Mouse (Mus musculus) embryonic facial prominence, embryonic 14.5 days (tissue): ENCODE results near the gene Notch2. TPM values are rescaled to one million over a fixed set of nuclear protein-coding genes. Genes with fewer than 3 reads are reported as not detected.

Experiments
- ATAC-seq: fragments of 200-750 bp; cut with Nextera tagmentation; 2 replicates; pipeline ENCODE4 v1.8.0; 2017; ENCODE audit warnings: low read depth, moderate number of reproducible peaks, moderate TSS enrichment
- DNase-seq: peaks from one replicate; pipeline ENCODE4 v3.0.0-alpha.2; 2015; ENCODE audit warnings: low spot score
- H3K27ac ChIP-seq: fragments of 300-500 bp; sonication (generic); replicated peaks from 2 replicates; pipeline ENCODE4 v1.5.1; 2014; ENCODE audit warnings: low read depth, mild to moderate bottlenecking, low read length, moderate library complexity
- H3K27me3 ChIP-seq: fragments of 300-500 bp; sonication (generic); replicated peaks from 2 replicates; pipeline ENCODE4 v1.6.1; 2014; ENCODE audit warnings: low read length; ENCODE audit not compliant: control insufficient read depth, insufficient read depth
- H3K36me3 ChIP-seq: fragments of 300-500 bp; sonication (generic); 2 replicates; pipeline ENCODE4 v1.6.1; 2014; ENCODE audit warnings: low read length, mixed read lengths; ENCODE audit not compliant: control insufficient read depth, insufficient read depth
- H3K4me1 ChIP-seq: fragments of 300-500 bp; sonication (generic); 2 replicates; pipeline ENCODE4 v1.6.1; 2014; ENCODE audit warnings: antibody characterized with exemption, low read length; ENCODE audit not compliant: control insufficient read depth, insufficient read depth
- H3K4me2 ChIP-seq: fragments of 300-500 bp; sonication (generic); 2 replicates; pipeline ENCODE4 v1.6.1; 2014; ENCODE audit warnings: low read depth, mild to moderate bottlenecking, low read length, moderate library complexity, mixed read lengths
- H3K4me3 ChIP-seq: fragments of 300-500 bp; sonication (generic); 2 replicates; pipeline ENCODE4 v1.5.1; 2014; ENCODE audit warnings: low read depth, mild to moderate bottlenecking, low read length
- H3K9ac ChIP-seq: fragments of 300-500 bp; sonication (generic); 2 replicates; pipeline ENCODE4 v1.6.1; 2014; ENCODE audit warnings: low read depth, mild to moderate bottlenecking, low read length, moderate library complexity, mixed read lengths
- H3K9me3 ChIP-seq: fragments of 300-500 bp; sonication (generic); 2 replicates; pipeline ENCODE4 v1.6.1; 2016; ENCODE audit warnings: low read length; ENCODE audit not compliant: control insufficient read depth
- WGBS: fragments of 180-500 bp; shearing (Covaris S2); extraction: QIAGEN DNeasy Blood & Tissue Kit; methylation state at CpG from one replicate; pipeline ENCODE4 v1.1.7; 2014; 5-methylcytosine and 5-hydroxymethylcytosine counted together
- polyA plus RNA-seq: library from polyadenylated mRNA; unstranded; fragments of >200 nt; fragmentation: Nextera tagmentation; extraction: Ambion mirVana; gene quantifications from 2 replicates; pipeline ENCODE4 v1.2.1, GENCODE M21; 2014

Gene Notch2
- polyA plus RNA-seq, 1 experiment from 2014 or later = 35.6 TPM

GRCm38 (mm10) chr3:97973306-97973705, 40.0 kb upstream of the Notch2 start:
- H3K4me2 ChIP-seq = no peak overlapping the region
- 18% methylated on average over 2 of the region's 2 CpGs for WGBS
- no peaks in the 10 kb centered on the region for H3K36me3 ChIP-seq
- no peaks in the 10 kb centered on the region for H3K9me3 ChIP-seq
- no peak overlapping the region for H3K27ac ChIP-seq
- H3K27me3 ChIP-seq = no peaks in the 10 kb centered on the region
- no peak overlapping the region for H3K9ac ChIP-seq
- DNase-seq = peak; percentile 53
- H3K4me3 ChIP-seq = no peak overlapping the region
- H3K4me1 ChIP-seq = peaks cover 9% of the 10 kb centered on the region; the same call in 1 of the 2 replicates
- ATAC-seq = 0 out of 2 replicates have a peak, but pooled peaks have one; percentile 17

- Histone ChIP-seq H3K4me2 (no peak overlapping the region), H3K4me1 (peaks cover 9% of the 10 kb centered on the region; the same call in 1 of the 2 replicates), H3K36me3 (no peaks in the 10 kb centered on the region), H3K4me3 (no peak overlapping the region), H3K9me3 (no peaks in the 10 kb centered on the region), H3K27ac (no peak overlapping the region), H3K27me3 (no peaks in the 10 kb centered on the region), H3K9ac (no peak overlapping the region)
- DNase-seq (no peak), ATAC-seq (no peak)
- WGBS = 79% methylated on average over 6 of the region's 6 CpGs
Measured at GRCm38 (mm10) chr3:97974197-97974770, 39.0 kb upstream of the Notch2 start.

- WGBS = 41% methylated on average over 6 of the region's 6 CpGs
- Histone ChIP-seq H3K4me1 (peaks cover 7% of the 10 kb centered on the region; the same call in 1 of the 2 replicates), H3K4me3 (no peak overlapping the region), H3K9me3 (no peaks in the 10 kb centered on the region), H3K9ac (no peak overlapping the region), H3K4me2 (no peak overlapping the region), H3K36me3 (no peaks in the 10 kb centered on the region), H3K27ac (no peak overlapping the region), H3K27me3 (no peaks in the 10 kb centered on the region)
- no peak for ATAC-seq
- DNase-seq = no peak
Measured at GRCm38 (mm10) chr3:97976706-97977105, 36.6 kb upstream of the Notch2 start.

GRCm38 (mm10) chr3:97978710-97979109, 34.6 kb upstream of the Notch2 start:
- Histone ChIP-seq H3K4me1 (no peaks in the 10 kb centered on the region), H3K27ac (no peak overlapping the region), H3K4me2 (no peak overlapping the region), H3K9ac (no peak overlapping the region), H3K9me3 (no peaks in the 10 kb centered on the region), H3K36me3 (no peaks in the 10 kb centered on the region), H3K27me3 (no peaks in the 10 kb centered on the region), H3K4me3 (no peak overlapping the region)
- DNase-seq (no peak), ATAC-seq (no peak)
- 72% methylated on average over 2 of the region's 2 CpGs for WGBS

GRCm38 (mm10) chr3:97980683-97981327, 32.5 kb upstream of the Notch2 start:
- ATAC-seq = no peak
- DNase-seq = no peak
- 88% methylated on average over 8 of the region's 8 CpGs for WGBS

GRCm38 (mm10) chr3:97981376-97981906, 31.9 kb upstream of the Notch2 start:
- no peak overlapping the region for H3K9ac ChIP-seq
- no peaks in the 10 kb centered on the region for H3K36me3 ChIP-seq
- H3K4me2 ChIP-seq = no peak overlapping the region
- no peaks in the 10 kb centered on the region for H3K27me3 ChIP-seq
- no peaks in the 10 kb centered on the region for H3K9me3 ChIP-seq
- WGBS = 85% methylated on average over 3 of the region's 3 CpGs
- H3K4me1 ChIP-seq = no peaks in the 10 kb centered on the region
- no peak for DNase-seq
- no peak for ATAC-seq
- H3K4me3 ChIP-seq = no peak overlapping the region
- no peak overlapping the region for H3K27ac ChIP-seq

More at GRCm38 (mm10) chr3:97980683-97981327, 32.5 kb upstream of the Notch2 start:
- Histone ChIP-seq H3K4me3 (no peak overlapping the region), H3K27ac (no peak overlapping the region), H3K27me3 (no peaks in the 10 kb centered on the region), H3K9ac (no peak overlapping the region), H3K4me1 (no peaks in the 10 kb centered on the region), H3K9me3 (no peaks in the 10 kb centered on the region), H3K4me2 (no peak overlapping the region), H3K36me3 (no peaks in the 10 kb centered on the region)

- ATAC-seq (no peak), DNase-seq (no peak)
- H3K27ac ChIP-seq = no peak overlapping the region
- no peaks in the 10 kb centered on the region for H3K27me3 ChIP-seq
- 72% methylated on average over 10 of the region's 10 CpGs for WGBS
- no peak overlapping the region for H3K4me3 ChIP-seq
- H3K4me2 ChIP-seq = no peak overlapping the region
- no peaks in the 10 kb centered on the region for H3K9me3 ChIP-seq
- H3K9ac ChIP-seq = no peak overlapping the region
- no peaks in the 10 kb centered on the region for H3K36me3 ChIP-seq
- no peaks in the 10 kb centered on the region for H3K4me1 ChIP-seq
Measured at GRCm38 (mm10) chr3:97984870-97985506, 28.3 kb upstream of the Notch2 start.

- Histone ChIP-seq H3K27me3 (no peaks in the 10 kb centered on the region), H3K27ac (no peak overlapping the region), H3K4me2 (no peak overlapping the region), H3K36me3 (no peaks in the 10 kb centered on the region), H3K9ac (no peak overlapping the region), H3K9me3 (no peaks in the 10 kb centered on the region), H3K4me1 (no peaks in the 10 kb centered on the region), H3K4me3 (no peak overlapping the region)
- WGBS = 76% methylated on average over 3 of the region's 3 CpGs
- ATAC-seq (no peak), DNase-seq (no peak)
Measured at GRCm38 (mm10) chr3:97985691-97986090, 27.6 kb upstream of the Notch2 start.
